Mouse (Mus musculus): Measurements from ENCODE around the gene Polr1a. TPM values are rescaled to one million over a fixed set of nuclear protein-coding genes. Genes with fewer than 3 reads are reported as not detected.

The Polr1a gene
- total and polyA plus RNA-seq, 3 experiments = 50.2 to 126 (median 73.7) TPM

DNA sequence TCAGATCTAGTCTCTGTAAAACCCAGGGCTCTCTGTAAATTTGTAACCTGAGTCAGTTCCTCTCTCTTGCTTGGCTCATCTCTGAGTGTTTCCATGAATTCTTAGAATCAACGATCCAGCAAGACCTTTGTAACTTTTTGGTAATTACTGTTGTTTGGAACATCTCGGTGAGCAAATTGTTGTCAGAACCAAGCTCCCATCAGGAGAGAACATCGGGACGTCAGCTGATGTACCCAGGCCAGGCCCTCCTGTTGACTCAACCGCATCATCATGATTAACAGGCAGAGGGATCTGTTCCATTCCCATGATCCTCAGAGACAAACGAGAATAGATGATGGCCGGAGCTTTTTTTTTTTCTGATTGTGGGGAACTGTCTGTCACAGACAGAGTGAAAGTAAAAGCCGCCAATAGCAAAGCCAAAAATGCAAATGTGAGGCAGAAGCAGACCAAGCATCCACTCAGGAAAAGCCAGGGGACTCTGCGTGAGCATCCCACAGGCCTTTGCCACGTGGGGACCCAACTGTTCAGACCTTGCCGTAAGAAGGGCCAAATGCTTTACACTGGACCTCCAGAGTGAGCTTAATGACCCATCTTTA lies 91.2 kb downstream of the Polr1a start:
- Histone ChIP-seq H3K79me2 (replicated peaks; ENCODE audit: control insufficient read depth, extremely low read depth, insufficient read depth, poor library complexity, severe bottlenecking) (no peaks in the 10 kb centered on the region), H3K27me3 (replicated peaks) (no peaks in the 10 kb centered on the region), H3K4me2 (ENCODE audit: insufficient read depth, low read depth, poor library complexity, severe bottlenecking) (peak overlapping the region; percentile 82), H3K4me1 (ENCODE audit: control insufficient read depth in 1 of 2, insufficient read depth in 2 of 2) (peaks cover 0 to 21% of the 10 kb centered on the region in 2 experiments; a peak in 2 of 4 replicates), H3K4me3 (replicated peaks in 1 of 3; ENCODE audit: low read depth in 2 of 3, low read length in 2 of 3, poor library complexity in 1 of 3) (peak overlapping the region in 1 of 3 experiments; percentile 9), H3K27ac (ENCODE audit: insufficient read depth, low read depth) (no peak overlapping the region), H3K9me3 (replicated peaks; ENCODE audit: low read length) (no peaks in the 10 kb centered on the region), H3K9ac (ENCODE audit: insufficient read depth, low read depth) (no peak overlapping the region; the same call in 1 of the 2 replicates), H3K36me3 (replicated peaks in 1 of 2; ENCODE audit: control insufficient read depth in 1 of 2, insufficient read depth in 1 of 2, low read length in 1 of 2) (no peaks in the 10 kb centered on the region)
- dilution Hi-C loops (cut with MboI; ENCODE audit: extremely low pct_ligation_motif_present, extremely low pct_unique_long_range_greater_than_20kb, low sequenced_read_pairs) (no loop called here), in situ Hi-C loops (cut with MboI; ENCODE audit: low pct_ligation_motif_present, low pct_unique_long_range_greater_than_20kb, low sequenced_read_pairs) (no loop called here)
- peak; percentile 30; the same call in 1 of the 2 replicates for TF ChIP-seq ETS1 (conservative IDR thresholded peaks at IDR 0.05; ENCODE audit: low read depth, low read length)
- no peak for TF ChIP-seq MAFK (IDR thresholded peaks at IDR 0.05; ENCODE audit: insufficient replicate concordance, low read length)
- peak; percentile 36; the same call in 1 of the 2 replicates for TF ChIP-seq IRF4 (IDR thresholded peaks at IDR 0.05; ENCODE audit: low read depth, low read length)
- TF ChIP-seq MYC (IDR thresholded peaks at IDR 0.05; ENCODE audit: low read depth, low read length) = peak; percentile 53; the same call in 1 of the 2 replicates
- TF ChIP-seq RCOR1 (conservative IDR thresholded peaks at IDR 0.05; ENCODE audit: low read depth, low read length) = 0 out of 2 replicates have a peak, but pooled peaks have one; percentile 30
- 0 out of 2 replicates have a peak, but pooled peaks have one; percentile 8 for TF ChIP-seq EP300 (IDR thresholded peaks at IDR 0.05; ENCODE audit: low read length)
- TF ChIP-seq JUND (conservative IDR thresholded peaks at IDR 0.05; ENCODE audit: low read depth, low read length) = no peak
- 0 out of 2 replicates have a peak, but pooled peaks have one; percentile 27 for TF ChIP-seq TCF12 (IDR thresholded peaks at IDR 0.05; ENCODE audit: low read depth, low read length)
- TF ChIP-seq HCFC1 (IDR thresholded peaks at IDR 0.05; ENCODE audit: low read depth, low read length) = no peak
- TF ChIP-seq ZNF384 (IDR thresholded peaks at IDR 0.05; ENCODE audit: low read depth, low read length) = peak; percentile 91
- TF ChIP-seq MAX (IDR thresholded peaks at IDR 0.05; ENCODE audit: low read length) = 0 out of 2 replicates have a peak, but pooled peaks have one; percentile 30
- 0 out of 2 replicates have a peak, but pooled peaks have one; percentile 30 for TF ChIP-seq MEF2A (IDR thresholded peaks at IDR 0.05; ENCODE audit: borderline replicate concordance, low read depth, low read length)
- TF ChIP-seq BHLHE40 (IDR thresholded peaks at IDR 0.05; ENCODE audit: low read depth, low read length) = 0 out of 2 replicates have a peak, but pooled peaks have one; percentile 24
- peak; percentile 34 for DNase-seq (ENCODE audit: extremely low read depth)

DNA sequence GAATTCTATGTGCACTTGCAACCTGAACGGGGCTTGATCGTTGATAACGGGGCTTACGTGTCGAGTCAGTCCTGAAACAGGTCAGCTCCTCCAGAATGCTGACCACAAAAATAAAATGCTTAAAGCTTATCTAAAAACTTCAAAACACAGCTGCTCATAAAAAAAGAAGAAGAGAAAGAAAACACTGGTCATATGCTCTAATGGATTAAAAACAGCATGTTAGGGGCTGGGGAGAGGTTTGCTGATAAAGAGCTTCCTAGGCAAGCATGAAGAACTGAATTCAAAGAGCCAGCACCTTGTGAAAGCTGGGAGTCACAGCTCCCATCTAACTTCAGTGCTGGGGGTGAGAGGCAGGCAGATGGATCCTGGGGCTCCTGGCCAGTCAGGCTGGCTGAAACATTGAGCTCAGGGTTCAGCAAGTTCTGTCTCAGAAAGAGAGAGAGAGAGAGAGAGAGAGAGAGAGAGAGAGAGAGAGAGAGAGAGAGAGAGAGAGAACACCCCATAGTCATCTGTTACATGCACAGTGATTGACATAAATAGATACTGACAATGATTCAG lies 92.4 kb downstream of the Polr1a start:
- H3K4me1 ChIP-seq (ENCODE audit: control insufficient read depth in 1 of 2, insufficient read depth in 2 of 2) = peaks cover 0 to 21% of the 10 kb centered on the region in 2 experiments; a peak in 2 of 4 replicates
- H3K4me3 ChIP-seq (replicated peaks in 1 of 3; ENCODE audit: low read depth in 2 of 3, low read length in 2 of 3, poor library complexity in 1 of 3) = no peak overlapping the region
- no peak for DNase-seq (ENCODE audit: extremely low read depth)
- dilution Hi-C loops (cut with MboI; ENCODE audit: extremely low pct_ligation_motif_present, extremely low pct_unique_long_range_greater_than_20kb, low sequenced_read_pairs) (no loop called here), in situ Hi-C loops (cut with MboI; ENCODE audit: low pct_ligation_motif_present, low pct_unique_long_range_greater_than_20kb, low sequenced_read_pairs) (no loop called here)
- H3K9ac ChIP-seq (ENCODE audit: insufficient read depth, low read depth) = no peak overlapping the region
- H3K4me2 ChIP-seq (ENCODE audit: insufficient read depth, low read depth, poor library complexity, severe bottlenecking) = no peak overlapping the region
- no peaks in the 10 kb centered on the region for H3K9me3 ChIP-seq (replicated peaks; ENCODE audit: low read length)
- no peaks in the 10 kb centered on the region for H3K36me3 ChIP-seq (replicated peaks in 1 of 2; ENCODE audit: control insufficient read depth in 1 of 2, insufficient read depth in 1 of 2, low read length in 1 of 2)
- no peak for TF ChIP-seq GABPA (IDR thresholded peaks at IDR 0.05; ENCODE audit: insufficient replicate concordance, low read depth, low read length)
- no peak for TF ChIP-seq MAFK (IDR thresholded peaks at IDR 0.05; ENCODE audit: insufficient replicate concordance, low read length)
- TF ChIP-seq RAD21 (IDR thresholded peaks at IDR 0.05; ENCODE audit: low read depth, low read length) = no peak
- no peak for TF ChIP-seq UBTF (IDR thresholded peaks at IDR 0.05; ENCODE audit: low read depth, low read length)
- no peak for TF ChIP-seq JUN (IDR thresholded peaks at IDR 0.05; ENCODE audit: insufficient read depth, low read depth, low read length)
- no peak for TF ChIP-seq ZC3H11A (IDR thresholded peaks at IDR 0.05; ENCODE audit: low read depth, low read length)
- TF ChIP-seq ELF1 (IDR thresholded peaks at IDR 0.05; ENCODE audit: low read depth, low read length) = no peak
- TF ChIP-seq TCF12 (IDR thresholded peaks at IDR 0.05; ENCODE audit: low read depth, low read length) = no peak
- no peak for TF ChIP-seq ZMIZ1 (IDR thresholded peaks at IDR 0.05; ENCODE audit: low read depth, low read length)
- TF ChIP-seq E2F4 (IDR thresholded peaks at IDR 0.05; ENCODE audit: insufficient replicate concordance, low read depth, low read length) = no peak
- TF ChIP-seq NELFE (IDR thresholded peaks at IDR 0.05; ENCODE audit: low read depth, low read length) = no peak
- no peak for TF ChIP-seq BHLHE40 (IDR thresholded peaks at IDR 0.05; ENCODE audit: low read depth, low read length)
- no peak for TF ChIP-seq CHD1 (IDR thresholded peaks at IDR 0.05; ENCODE audit: low read depth, low read length)
- no peak for TF ChIP-seq MAZ (IDR thresholded peaks at IDR 0.05; ENCODE audit: low read depth, low read length)
- TF ChIP-seq TBP (conservative IDR thresholded peaks at IDR 0.05; ENCODE audit: low read depth, low read length) = no peak
- no peak for TF ChIP-seq MEF2A (IDR thresholded peaks at IDR 0.05; ENCODE audit: borderline replicate concordance, low read depth, low read length)
- no peak for TF ChIP-seq HCFC1 (IDR thresholded peaks at IDR 0.05; ENCODE audit: low read depth, low read length)
- TF ChIP-seq MXI1 (IDR thresholded peaks at IDR 0.05; ENCODE audit: low read depth, low read length) = no peak
- no peak for TF ChIP-seq EP300 (IDR thresholded peaks at IDR 0.05; ENCODE audit: low read length)
- no peak overlapping the region for H3K27ac ChIP-seq (ENCODE audit: insufficient read depth, low read depth)
- no peaks in the 10 kb centered on the region for H3K27me3 ChIP-seq (replicated peaks)
- no peaks in the 10 kb centered on the region for H3K79me2 ChIP-seq (replicated peaks; ENCODE audit: control insufficient read depth, extremely low read depth, insufficient read depth, poor library complexity, severe bottlenecking)
